Mouse (Mus musculus): ENCODE data around the gene Zfp59.

The Zfp59 gene

GRCm38 (mm10) chr7:27862578-27862977 lies 24.2 kb downstream of the Zfp59 start:
- DNase-seq (ENCODE audit: low read depth, low spot score): peak; percentile 19

GRCm38 (mm10) chr7:27881721-27882120 lies 43.3 kb downstream of the Zfp59 start:
- DNase-seq (ENCODE audit: low read depth, low spot score): no peak

GRCm38 (mm10) chr7:27900601-27901000 lies 62.2 kb downstream of the Zfp59 start:
- DNase-seq (ENCODE audit: low read depth, low spot score): no peak

- no peak for DNase-seq (ENCODE audit: low read depth, low spot score)
These were observed 66.8 kb downstream of the Zfp59 start for GRCm38 (mm10) chr7:27905061-27905848.
